Mouse (Mus musculus): ENCODE data around the gene Tpd52l1.
"Not testable (repeated sequence)": the region's sequence is repeated elsewhere in the genome, so short reads cannot be mapped to it uniquely, and the experiment has no call there.

Tpd52l1 gene

DNA sequence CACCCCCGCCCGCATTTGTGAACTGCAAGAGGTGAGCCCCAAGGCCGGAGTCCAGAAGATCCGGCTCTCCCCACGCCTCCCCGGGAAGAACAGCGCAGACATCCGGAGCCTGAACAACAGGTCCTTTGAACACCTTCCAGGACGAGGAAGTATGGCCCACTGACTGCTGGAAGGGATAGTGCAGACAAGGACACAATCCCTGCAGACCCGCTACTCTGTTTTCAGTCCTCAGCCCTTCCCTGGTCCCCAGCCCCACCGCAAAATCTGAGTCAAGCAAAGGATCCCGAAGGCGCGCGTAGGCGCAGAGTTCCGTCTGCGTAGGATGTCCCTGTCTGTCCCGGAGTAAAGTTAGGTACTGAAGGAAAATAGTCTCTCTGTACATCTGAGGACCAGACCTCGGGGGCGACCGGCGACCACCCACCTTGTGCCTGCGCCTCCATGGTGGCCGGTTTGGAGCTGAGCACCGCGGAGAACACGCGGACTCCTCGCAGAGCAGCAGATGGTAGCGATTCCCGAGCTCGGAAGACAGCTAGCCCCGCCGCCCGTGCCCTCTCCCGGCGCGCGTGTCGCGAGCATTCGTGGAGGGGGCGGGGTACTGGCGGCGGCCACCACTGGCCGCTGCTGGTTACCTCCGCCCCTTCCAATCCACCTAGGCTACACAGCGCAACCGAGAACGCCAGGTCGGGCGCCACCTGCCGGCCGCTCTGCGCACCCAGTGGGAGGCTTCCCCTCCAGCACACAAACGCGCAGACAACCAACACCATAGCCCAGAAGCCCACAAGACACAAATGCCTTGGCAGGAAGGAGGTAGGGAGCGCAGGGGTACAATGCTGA, at the start of gene Tpd52l1:
TSS of gene Tpd52l1 (minus strand) at position 668 of the 834 bp plus-strand sequence.
- peak; percentile 86 for DNase-seq (ENCODE audit: low spot score)

DNA sequence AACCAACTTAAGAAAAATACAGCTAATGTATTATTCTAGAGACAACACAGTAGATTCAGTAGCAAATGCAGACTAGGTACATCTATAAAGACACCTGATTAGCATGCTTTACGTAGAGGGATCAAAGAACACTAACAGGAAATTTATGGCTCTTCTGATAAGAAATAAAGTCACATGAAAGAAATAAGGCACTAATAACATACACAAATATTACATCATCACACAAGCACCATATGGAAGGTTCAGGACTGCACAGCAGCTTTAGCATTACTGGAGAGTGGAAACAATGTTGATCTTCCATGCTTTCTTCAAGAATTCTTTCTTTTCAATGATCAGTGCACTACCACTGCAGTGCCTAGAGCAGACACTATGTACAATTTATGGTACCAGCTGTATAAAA, 48.5 kb upstream of the Tpd52l1 start:
- DNase-seq (ENCODE audit: low spot score) = no peak

DNA sequence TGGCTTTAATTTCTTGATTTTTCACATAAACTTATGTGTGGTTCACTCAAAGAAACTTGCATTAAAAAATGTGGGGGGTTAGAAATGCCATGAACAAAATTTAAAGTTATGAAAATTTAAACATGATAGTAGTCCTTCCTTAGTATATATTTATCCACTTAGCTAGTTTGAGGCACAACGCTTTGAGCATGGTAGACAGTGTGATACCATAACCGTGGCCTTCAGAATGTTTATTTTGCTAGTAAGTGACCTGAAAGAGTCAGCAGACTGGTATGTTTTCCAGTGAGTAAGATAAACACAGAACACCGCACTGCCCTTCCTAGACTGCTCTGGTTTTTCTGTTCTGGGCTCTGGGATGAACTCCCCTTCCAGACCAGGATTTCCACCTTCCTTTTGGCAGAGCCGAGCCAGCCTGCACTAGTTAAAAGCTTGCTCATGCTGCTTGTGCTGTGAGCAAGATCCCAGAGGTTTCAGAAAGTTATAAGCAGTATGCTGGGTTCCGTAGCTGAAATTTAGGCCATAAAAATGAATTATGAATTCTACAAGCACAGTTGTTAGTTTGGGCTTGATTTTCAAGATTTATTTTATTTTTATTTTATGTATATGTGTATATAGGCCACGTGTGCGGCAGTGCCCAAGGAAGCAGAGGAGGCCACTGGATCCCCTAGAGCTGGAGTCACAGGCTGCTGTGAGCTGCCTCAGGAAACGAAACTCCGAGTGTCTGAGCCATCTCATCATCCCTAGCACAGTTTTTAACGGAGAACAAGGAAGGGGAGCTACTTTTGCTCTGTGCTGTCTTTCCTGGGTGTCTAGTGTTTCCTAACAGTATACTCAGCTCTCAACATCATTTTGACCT, 21.5 kb upstream of the Tpd52l1 start:
- no peak for DNase-seq (ENCODE audit: low spot score)

DNA sequence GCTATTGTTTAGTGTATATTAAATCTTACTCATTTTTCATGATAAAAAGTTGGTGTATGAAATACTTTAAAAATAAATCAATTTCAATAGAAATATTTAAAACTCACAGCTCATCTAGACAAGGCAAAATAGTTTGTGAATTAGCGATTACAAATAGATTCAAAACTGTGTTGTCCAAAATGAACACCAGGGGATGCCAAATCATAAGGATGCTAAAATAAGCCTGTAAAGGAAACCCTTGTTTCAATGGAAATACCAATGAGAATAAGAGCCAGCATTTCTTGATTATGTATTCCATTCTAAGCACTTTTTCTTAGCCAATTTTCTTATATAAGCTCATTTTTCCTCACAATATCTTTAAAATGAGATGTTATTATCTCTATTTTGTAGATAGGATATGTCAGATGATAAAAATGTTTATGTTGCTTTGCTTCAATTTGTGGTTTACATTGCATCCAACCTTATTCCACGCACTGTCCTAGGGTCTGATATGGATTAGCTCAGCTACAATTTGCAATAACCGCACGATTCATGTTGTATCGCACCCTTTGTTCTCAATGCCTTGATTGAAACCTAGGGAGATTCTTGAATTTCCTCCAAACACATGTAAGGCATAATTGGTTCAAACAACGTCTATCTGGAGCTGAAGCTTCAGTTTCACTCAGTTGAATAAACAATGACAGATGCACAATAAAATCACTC, 20.2 kb upstream of the Tpd52l1 start:
- DNase-seq (ENCODE audit: low spot score) = peak; percentile 33

DNA sequence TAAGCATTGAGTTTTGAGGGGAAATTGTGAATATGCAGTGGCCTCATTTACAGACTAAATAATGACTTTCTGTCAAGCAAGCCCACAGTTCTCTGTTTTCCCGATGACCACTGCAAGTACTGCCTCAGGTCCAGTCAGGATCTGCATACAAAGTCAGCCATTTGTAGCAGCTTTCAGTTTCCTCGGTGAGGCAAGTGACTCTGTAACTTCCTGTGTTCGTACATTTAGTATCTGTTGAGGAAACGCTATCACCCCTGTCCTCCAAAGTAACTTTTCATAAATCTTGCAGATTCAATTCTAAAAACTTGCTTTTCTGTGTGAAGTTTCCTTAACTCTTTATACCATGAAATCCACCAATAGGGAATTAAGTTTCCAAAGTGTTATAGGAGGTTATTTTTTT, 19.7 kb upstream of the Tpd52l1 start:
- no peak for DNase-seq (ENCODE audit: low spot score)

DNA sequence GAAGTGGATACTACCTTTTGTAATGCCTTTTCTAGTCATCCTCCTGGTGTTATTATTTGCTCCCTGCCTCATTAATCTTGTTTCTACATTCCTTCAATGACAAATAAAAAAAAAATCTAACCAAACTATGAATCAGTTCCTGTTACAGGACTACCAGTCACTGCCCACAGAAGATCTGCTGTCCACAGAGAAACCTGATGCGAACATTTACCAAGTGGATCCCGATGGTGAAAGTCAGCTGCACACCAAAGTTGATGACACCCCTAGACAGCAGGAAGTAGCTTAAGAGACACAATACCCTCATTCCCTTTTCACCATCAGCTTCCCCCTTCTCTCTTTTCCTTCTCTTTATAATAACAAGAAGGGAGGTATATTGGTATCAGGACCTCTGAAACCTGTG, 17.3 kb upstream of the Tpd52l1 start:
- DNase-seq (ENCODE audit: low spot score) = no peak

DNA sequence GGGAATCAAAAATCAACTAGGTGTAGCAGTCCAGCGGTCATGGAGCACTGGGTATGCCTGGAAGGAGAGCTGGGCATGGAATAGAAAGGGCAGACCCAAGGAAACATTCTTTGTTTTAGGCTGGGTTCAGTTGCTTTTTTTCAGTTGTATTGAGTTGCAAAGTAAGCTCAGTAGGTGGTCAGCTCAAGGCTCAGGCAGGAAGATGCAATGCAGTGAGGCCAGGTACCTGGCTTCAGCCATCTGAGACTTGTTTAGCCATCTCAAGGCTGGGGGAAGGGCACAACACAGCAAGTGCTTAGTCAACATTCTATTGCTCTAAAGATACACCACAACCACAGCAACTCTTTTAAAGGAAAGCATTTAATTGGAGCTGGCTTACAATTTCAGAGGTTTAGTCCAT, 11.0 kb upstream of the Tpd52l1 start:
- DNase-seq (ENCODE audit: low spot score) = no peak

DNA sequence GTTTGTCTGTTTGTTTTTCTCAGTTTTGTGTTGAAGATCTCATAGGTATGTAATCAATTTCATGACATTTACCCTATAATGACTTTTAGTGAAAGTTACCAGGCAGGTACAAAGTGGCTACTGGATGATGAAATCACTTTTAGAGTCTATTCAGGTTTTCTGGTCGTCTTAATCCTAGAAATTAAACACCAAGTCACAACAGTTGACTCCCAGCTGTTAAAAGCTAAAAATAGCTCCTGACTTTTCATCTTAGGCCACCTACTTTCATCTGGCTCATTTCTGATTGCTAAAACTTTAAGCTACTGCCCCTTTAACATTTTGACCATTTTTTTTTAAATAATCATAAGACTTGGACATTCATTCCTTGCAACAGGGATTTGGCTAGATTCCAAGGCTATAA, 1.3 kb upstream of the Tpd52l1 start:
- no peak for DNase-seq (ENCODE audit: low spot score)

DNA sequence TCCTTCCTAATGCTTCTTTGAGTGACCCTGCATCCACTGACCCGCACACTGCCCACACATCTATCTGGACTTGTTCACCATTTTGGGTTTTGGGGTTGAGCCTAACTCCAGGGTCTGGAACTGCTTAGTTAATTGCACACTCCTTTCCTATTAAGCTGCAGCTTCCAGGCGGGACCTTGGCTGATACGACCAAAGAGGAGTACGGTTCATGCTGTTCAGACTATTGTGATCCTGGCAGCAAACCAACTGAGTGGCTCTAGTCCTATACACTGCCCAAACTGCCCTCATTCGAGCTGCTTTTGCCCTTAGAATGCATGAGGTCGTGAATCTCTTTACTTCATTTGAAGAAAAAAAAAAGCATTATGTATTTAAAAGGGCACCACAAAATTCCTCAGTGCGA, 1.6 kb downstream of the Tpd52l1 start:
- no peak for DNase-seq (ENCODE audit: low spot score)

DNA sequence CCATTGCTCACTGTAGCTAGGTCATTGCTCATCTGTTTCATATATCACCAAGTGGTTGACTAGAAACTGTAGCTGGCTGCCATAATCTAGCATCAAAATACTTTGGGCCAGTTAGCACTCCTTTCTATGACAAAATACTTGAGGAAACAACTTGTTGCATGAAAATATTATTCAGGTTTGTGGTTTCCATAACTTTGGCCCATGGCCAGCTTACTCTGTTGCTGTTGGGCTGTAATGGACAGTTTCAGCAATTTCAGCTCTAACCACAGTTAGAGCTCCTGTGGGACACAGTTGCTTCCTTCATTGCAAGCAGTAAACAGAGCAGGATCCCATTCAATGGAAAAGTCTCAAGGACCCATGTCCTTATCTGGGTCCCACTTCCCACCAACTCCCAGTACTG, 4.3 kb downstream of the Tpd52l1 start:
- DNase-seq (ENCODE audit: low spot score) = no peak

DNA sequence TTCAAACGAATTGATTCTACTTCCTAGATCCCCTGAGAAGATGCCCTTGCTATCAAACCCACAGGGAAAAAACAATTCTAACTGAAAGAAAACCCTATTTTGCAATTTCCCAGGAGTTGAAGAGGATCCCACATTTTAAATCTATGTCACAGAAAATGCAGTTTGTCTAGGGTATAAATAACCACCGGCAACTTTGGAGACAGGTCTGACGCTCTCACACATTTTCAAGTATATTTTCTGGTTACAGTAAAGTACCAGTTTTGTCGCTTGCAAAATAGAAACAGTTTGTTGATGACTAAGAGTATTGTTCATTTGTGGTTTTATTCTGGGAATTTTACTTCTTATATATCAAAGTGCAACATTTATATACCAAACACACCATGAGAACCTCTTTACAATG, 9.7 kb downstream of the Tpd52l1 start:
- DNase-seq (ENCODE audit: low spot score) = no peak

DNA sequence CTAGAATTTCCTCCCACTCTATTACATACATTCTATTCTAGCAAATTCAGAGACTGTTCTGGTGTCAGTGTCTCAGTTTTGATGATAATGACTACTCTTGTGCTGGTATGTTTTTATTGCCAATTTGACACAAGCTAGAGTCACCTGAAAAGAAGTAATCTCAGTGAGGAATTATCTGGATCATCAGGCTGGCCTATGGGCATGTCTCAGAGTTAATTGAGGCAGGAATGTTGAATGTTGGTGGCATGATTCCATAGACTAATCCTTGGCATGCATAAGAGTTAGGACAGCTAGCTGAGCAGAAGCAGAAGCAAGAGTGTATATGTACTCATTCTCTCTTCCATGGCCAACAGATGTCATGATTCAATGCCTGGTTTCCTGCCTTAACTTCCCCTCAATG, 27.8 kb downstream of the Tpd52l1 start:
- no peak for DNase-seq (ENCODE audit: low spot score)

DNA sequence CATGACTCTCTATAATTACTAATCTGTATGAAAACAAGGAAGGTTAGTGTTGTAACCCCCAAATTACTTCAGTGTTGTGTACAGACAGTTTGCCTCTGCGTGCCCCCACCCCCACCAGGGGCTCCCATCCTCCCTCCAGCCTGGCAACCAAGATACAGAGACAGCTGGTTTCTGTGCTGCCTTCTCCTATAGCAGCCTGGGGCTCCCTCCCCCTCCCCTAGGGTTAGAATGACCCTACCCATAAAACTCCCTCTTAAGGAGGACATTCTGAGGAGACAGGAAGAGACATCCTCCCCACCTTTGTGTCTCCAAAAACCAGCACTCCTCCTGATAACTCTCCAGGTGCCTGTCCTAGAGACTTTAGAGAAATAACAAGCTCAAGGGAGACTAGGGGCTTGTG, 52.8 kb downstream of the Tpd52l1 start:
- no peak for DNase-seq (ENCODE audit: low spot score)

DNA sequence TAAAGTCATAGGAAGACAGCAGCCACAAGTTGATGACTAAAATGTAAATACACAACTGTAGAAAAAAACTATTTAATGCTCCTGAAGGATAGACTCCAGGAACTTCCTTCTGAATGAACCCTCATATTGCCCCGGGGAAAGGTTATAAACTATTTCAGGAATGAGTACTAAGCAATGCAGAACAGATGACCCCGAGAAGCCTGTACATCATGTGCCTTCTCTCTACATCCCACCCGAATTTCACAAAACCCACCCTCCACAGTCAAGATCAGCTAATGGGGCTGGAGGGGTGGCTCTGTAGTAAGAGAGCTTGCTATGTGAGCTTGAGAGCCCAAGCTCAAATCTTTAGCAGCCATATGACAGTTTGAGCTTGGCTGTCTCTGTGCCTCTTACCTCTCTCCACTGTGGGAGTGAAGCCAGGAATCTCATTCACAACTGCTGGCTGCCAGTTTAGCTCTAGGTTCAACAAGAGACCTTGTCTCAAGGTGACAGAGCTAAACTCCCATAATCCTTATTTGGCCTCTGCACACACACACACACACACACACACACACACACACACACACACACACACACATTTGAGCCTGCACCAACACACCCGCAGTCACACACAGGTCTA, 54.9 kb downstream of the Tpd52l1 start:
- DNase-seq (ENCODE audit: low spot score) = no peak

DNA sequence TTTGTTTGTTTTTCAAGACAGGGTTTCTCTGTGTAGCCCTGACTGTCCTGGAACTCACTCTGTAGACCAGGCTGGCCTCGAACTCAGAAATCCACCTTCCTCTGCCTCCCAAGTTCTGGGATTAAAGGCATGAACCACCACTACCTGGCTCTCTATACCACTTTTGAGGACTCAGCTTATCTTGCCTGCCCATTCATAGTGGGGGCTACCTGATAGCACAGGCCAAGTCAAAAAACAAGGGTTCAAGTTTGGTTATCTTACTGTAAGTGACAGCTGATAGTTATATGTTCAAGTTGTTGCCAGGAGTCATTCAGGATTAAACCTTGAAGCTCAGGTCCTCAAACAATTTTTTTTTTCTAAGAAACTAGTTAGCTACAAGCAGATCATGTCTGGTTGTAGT, 57.2 kb downstream of the Tpd52l1 start:
- not testable (repeated sequence) for DNase-seq (ENCODE audit: low spot score)

DNA sequence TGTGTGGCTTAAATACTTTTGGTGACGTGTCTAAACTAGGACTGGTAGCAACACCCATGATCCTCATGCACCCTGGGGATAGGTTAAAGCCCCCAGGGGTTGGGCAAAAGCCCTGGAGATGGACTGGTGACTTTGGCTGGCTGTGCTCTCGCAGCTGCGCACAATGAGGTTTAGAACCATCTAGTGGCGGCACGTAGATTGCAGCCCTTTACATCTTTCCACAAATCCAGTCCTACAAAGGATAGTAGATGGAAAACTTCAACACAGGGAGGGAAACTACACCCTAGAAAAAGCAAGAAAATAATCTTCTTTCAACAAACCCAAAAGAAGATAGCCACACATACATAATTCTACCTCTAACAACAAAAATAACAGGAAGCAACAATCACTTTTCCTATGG, 75.6 kb downstream of the Tpd52l1 start:
- not testable (repeated sequence) for DNase-seq (ENCODE audit: low spot score)

DNA sequence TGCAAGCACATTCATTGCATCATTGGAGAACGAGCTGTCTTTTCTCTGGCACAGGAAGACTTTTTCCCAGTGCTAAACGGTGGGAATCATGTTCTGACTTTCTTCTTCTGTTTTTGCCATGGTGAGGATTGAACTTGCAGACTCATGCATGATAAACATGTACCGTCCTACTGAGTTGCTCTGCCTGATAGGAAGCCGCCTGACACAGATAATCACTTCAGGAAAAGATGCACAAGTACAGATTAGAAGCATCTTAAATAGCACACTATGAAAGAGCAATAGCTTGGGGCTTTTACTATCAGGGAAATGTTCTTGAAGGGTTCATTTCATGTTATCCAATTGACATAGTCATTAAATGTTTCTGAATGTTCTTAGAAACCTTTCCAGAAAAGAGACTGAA, 86.0 kb downstream of the Tpd52l1 start:
- no peak for DNase-seq (ENCODE audit: low spot score)

DNA sequence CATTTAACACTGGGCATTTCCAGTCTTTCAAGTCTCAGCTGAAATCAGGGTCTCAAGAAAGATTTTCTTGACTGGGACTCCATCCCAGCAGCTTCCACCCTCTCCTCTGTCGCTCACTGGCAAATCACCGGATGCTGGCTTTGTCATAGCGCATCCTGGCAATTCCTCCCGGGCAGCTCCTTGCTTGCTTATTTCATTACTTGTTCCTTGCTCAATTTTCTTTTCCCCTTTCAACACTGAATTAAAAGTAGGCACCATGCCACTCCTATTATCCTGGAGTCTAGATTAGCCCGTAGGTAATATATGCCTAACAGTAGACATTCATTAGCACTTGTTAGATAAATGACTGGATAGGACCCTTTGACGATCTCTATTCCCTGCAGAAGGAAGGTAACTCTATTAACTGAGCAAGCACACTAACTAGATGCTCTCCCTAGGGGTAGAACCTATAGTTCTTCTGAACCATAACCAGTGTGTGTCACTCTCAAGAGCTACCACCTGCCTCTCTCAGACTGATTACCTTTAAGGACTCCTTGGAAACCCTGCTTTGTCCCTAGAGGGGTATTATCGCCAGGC, 90.8 kb downstream of the Tpd52l1 start:
- no peak for DNase-seq (ENCODE audit: low spot score)

DNA sequence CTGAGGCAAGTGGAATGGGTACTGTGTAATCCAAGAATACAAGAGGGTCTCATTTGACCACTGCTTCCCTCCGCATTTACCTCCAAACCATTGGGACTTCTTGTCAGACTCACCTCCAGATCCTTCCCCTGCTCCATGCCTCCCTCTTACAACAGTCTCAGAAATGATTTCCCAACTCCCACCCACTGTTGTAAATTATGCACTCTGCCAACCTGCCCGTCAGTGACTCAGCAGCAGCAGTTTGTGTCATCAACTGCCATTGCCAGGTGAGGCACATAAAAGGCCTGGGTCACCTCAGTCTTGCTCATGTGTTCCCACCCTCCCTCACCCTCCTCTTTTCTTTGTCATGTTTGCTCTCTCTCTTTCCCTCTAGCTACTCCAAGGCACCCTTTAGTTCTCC, 91.6 kb downstream of the Tpd52l1 start:
- DNase-seq (ENCODE audit: low spot score) = no peak

DNA sequence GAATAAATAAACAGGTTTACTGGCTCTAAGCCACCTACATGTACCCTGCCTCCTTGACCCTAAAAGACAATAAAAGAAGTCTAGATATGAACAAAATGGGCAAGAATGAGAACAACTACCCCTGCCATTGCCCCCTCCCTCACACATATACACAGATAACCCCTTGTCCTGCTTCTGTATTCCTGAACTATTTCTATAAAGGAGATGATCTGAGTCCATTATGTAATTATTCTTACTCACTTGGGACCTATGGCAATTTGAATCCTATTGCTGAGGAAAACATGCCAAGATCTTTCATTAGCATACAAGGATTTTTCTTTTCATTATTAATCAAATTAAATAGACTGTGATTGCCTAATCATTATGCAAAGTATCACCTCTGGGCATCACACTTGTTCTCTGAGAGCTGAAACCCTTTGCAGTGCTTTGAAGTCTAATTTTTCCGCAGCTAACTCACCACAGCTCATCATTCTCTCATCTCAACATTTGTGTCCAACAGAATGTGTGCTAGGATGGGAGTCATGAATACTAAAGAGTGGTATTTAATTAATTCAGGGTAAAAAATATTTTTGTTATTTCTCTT, 92.8 kb downstream of the Tpd52l1 start:
- no peak for DNase-seq (ENCODE audit: low spot score)

DNA sequence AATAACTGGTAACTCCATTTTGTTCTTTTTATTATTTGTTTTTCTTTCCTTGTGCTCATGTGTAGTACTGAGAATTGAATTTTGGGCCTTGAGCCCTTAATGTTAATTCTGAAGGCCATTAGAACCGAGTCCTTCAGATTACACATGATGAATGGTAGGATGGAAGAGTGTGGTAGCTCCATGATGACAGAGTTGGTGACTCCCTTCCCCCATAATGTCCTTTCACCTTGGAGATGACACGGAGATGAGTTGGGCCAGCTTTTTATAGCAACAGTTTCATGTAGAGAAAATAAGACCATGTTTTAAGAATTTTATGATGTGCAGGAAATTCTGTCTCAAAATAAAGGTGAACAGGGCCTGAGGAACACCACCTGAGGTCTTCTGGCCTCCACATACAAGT, 94.7 kb downstream of the Tpd52l1 start:
- no peak for DNase-seq (ENCODE audit: low spot score)

DNA sequence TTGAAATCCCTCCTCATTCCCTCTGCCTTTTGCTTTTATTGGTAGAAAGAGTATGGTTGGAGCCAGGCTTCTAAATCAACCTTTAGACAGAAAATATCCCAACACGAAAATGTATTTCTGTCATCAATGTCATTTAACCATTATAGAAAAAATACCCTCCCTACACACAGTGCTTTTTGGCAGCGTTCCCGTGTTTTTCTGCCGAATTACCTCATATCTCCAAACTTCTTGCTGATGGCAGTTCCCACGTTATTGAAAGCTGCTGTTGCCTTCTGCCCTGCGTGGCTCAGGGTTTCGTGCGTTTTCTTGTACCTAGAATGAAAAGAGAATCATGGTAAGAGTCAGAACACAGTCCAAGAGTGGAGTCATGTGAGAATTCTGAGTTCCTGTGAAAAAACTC, 99.4 kb downstream of the Tpd52l1 start:
- DNase-seq (ENCODE audit: low spot score) = no peak

Data from layer of hippocampus, adult 11-12 months (tissue).